Mouse (Mus musculus): ENCODE results near the gene Erc2.

DNA sequence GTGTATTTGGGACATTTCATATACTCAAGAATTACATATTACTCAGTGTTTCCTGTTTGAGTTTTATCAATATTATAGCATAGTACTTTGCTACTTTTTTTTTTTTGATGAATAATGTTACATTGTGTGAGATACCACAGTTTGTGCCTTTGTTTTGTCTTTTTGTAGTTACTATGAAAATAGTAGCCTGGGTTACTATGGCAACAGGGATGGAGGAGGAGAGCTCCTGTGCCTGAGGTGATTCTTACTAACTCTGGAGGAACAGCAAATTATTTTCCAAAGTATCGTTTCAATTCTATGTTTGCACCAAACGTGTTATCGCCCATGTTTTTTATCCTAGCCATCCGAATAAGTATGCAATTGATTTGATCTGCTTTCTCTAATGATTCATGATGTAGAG is 438.7 kb downstream of the Erc2 start:
- TF ChIP-seq CTCF (IDR thresholded peaks at IDR 0.05; ENCODE audit: low read depth, low read length) (no peak), POLR2A (IDR thresholded peaks at IDR 0.05; ENCODE audit: extremely low read depth, insufficient read depth, low read length) (no peak)
